Mouse (Mus musculus) limb, embryonic 10.5 days (tissue): ENCODE data around the gene Rhov. TPM values are rescaled to one million over a fixed set of nuclear protein-coding genes. Genes with fewer than 3 reads are reported as not detected.

Experiments
- DNase-seq: peaks from one replicate; pipeline ENCODE4 v3.0.0-alpha.2; 2017; ENCODE audit warnings: low spot score
- H3K27ac ChIP-seq: fragments of 300-500 bp; sonication (generic); 2 replicates; pipeline ENCODE4 v1.5.1; 2016; ENCODE audit warnings: mild to moderate bottlenecking
- H3K27me3 ChIP-seq: fragments of 300-500 bp; sonication (generic); 2 replicates; pipeline ENCODE4 v1.6.1; 2016; ENCODE audit warnings: low read depth, mild to moderate bottlenecking; ENCODE audit not compliant: poor library complexity, severe bottlenecking
- H3K36me3 ChIP-seq: fragments of 300-500 bp; sonication (generic); 2 replicates; pipeline ENCODE4 v1.6.1; 2016; ENCODE audit warnings: mild to moderate bottlenecking, moderate library complexity
- H3K4me1 ChIP-seq: fragments of 300-500 bp; sonication (generic); 2 replicates; pipeline ENCODE4 v1.6.1; 2016
- H3K4me3 ChIP-seq: fragments of 300-500 bp; sonication (generic); 2 replicates; pipeline ENCODE4 v1.5.1; 2016; ENCODE audit warnings: mild to moderate bottlenecking, moderate library complexity
- H3K9me3 ChIP-seq: fragments of 300-500 bp; sonication (generic); replicated peaks from 2 replicates; pipeline ENCODE4 v1.6.1; 2016; ENCODE audit warnings: mild to moderate bottlenecking
- WGBS: fragments of 180-500 bp; shearing (Covaris S2); methylation state at CpG from one replicate; pipeline ENCODE4 v1.1.7; 2016; 5-methylcytosine and 5-hydroxymethylcytosine counted together
- polyA plus RNA-seq: library from polyadenylated mRNA; unstranded; fragments of >200 nt; fragmentation: Nextera tagmentation; extraction: Ambion mirVana; gene quantifications from 2 replicates; pipeline ENCODE4 v1.2.1, GENCODE M21; 2016

Rhov gene
- polyA plus RNA-seq, 1 experiment from 2014 or later, result 7.6 TPM

GRCm38 (mm10) chr2:119299981-119300818, 29.1 kb upstream of the Rhov start:
- Histone ChIP-seq H3K27ac (peak overlapping the region; percentile 69), H3K4me1 (peaks cover 43% of the 10 kb centered on the region), H3K9me3 (no peaks in the 10 kb centered on the region), H3K36me3 (peaks cover 44% of the 10 kb centered on the region), H3K27me3 (no peaks in the 10 kb centered on the region), H3K4me3 (peak overlapping the region; percentile 20; the same call in 1 of the 2 replicates)
- DNase-seq, result peak; percentile 88
- 7% methylated on average over 15 of the region's 15 CpGs for WGBS

GRCm38 (mm10) chr2:119298839-119299238, 27.8 kb upstream of the Rhov start:
- WGBS, result 88% methylated on average over 2 of the region's 2 CpGs
- Histone ChIP-seq H3K4me1 (peaks cover 30% of the 10 kb centered on the region), H3K4me3 (no peak overlapping the region), H3K27ac (no peak overlapping the region), H3K36me3 (peaks cover 58% of the 10 kb centered on the region), H3K9me3 (no peaks in the 10 kb centered on the region), H3K27me3 (no peaks in the 10 kb centered on the region)
- no peak for DNase-seq

GRCm38 (mm10) chr2:119298330-119298729, 27.3 kb upstream of the Rhov start:
- Histone ChIP-seq H3K27ac (no peak overlapping the region), H3K4me3 (no peak overlapping the region), H3K36me3 (peaks cover 63% of the 10 kb centered on the region), H3K9me3 (no peaks in the 10 kb centered on the region), H3K4me1 (peaks cover 25% of the 10 kb centered on the region), H3K27me3 (no peaks in the 10 kb centered on the region)
- WGBS, result 53% methylated on average over 5 of the region's 5 CpGs
- DNase-seq, result peak; percentile 68

GRCm38 (mm10) chr2:119297506-119297905, 26.4 kb upstream of the Rhov start:
- no peak overlapping the region for H3K4me3 ChIP-seq
- peaks cover 18% of the 10 kb centered on the region for H3K4me1 ChIP-seq
- peaks cover 71% of the 10 kb centered on the region for H3K36me3 ChIP-seq
- H3K27me3 ChIP-seq, result no peaks in the 10 kb centered on the region
- H3K9me3 ChIP-seq, result no peaks in the 10 kb centered on the region
- no peak for DNase-seq
- no peak overlapping the region for H3K27ac ChIP-seq
- 96% methylated on average over 19 of the region's 19 CpGs for WGBS

- no peak overlapping the region for H3K4me3 ChIP-seq
- no peak overlapping the region for H3K27ac ChIP-seq
- H3K36me3 ChIP-seq, result peaks cover 79% of the 10 kb centered on the region
- H3K9me3 ChIP-seq, result no peaks in the 10 kb centered on the region
- H3K27me3 ChIP-seq, result no peaks in the 10 kb centered on the region
- 94% methylated on average over 12 of the region's 12 CpGs for WGBS
- DNase-seq, result no peak
- H3K4me1 ChIP-seq, result peaks cover 18% of the 10 kb centered on the region
Observed at GRCm38 (mm10) chr2:119296756-119297155, 25.7 kb upstream of the Rhov start.

GRCm38 (mm10) chr2:119294411-119294810, 23.3 kb upstream of the Rhov start:
- no peak overlapping the region for H3K4me3 ChIP-seq
- H3K4me1 ChIP-seq, result peaks cover 7% of the 10 kb centered on the region
- 96% methylated on average over 18 of the region's 18 CpGs for WGBS
- peaks cover 89% of the 10 kb centered on the region for H3K36me3 ChIP-seq
- H3K9me3 ChIP-seq, result no peaks in the 10 kb centered on the region
- no peaks in the 10 kb centered on the region for H3K27me3 ChIP-seq
- DNase-seq, result no peak
- no peak overlapping the region for H3K27ac ChIP-seq

- H3K27me3 ChIP-seq, result no peaks in the 10 kb centered on the region
- peaks cover 12% of the 10 kb centered on the region for H3K4me1 ChIP-seq
- WGBS, result 95% methylated on average over 34 of the region's 34 CpGs
- H3K36me3 ChIP-seq, result peaks cover 84% of the 10 kb centered on the region
- no peak for DNase-seq
- H3K4me3 ChIP-seq, result no peak overlapping the region
- no peak overlapping the region for H3K27ac ChIP-seq
- no peaks in the 10 kb centered on the region for H3K9me3 ChIP-seq
Observed at GRCm38 (mm10) chr2:119293776-119294390, 22.8 kb upstream of the Rhov start.

- WGBS, result 95% methylated on average over 17 of the region's 17 CpGs
- Histone ChIP-seq H3K4me1 (peaks cover 12% of the 10 kb centered on the region), H3K4me3 (no peak overlapping the region), H3K27ac (no peak overlapping the region), H3K36me3 (peaks cover 78% of the 10 kb centered on the region), H3K9me3 (no peaks in the 10 kb centered on the region), H3K27me3 (no peaks in the 10 kb centered on the region)
- DNase-seq, result no peak
Observed at GRCm38 (mm10) chr2:119293311-119293710, 22.2 kb upstream of the Rhov start.

- 96% methylated on average over 17 of the region's 17 CpGs for WGBS
Observed at GRCm38 (mm10) chr2:119292852-119293251, 21.8 kb upstream of the Rhov start.

GRCm38 (mm10) chr2:119292281-119292680, 21.2 kb upstream of the Rhov start:
- H3K27ac ChIP-seq, result no peak overlapping the region
- no peak for DNase-seq
- no peak overlapping the region for H3K4me3 ChIP-seq
- peaks cover 6% of the 10 kb centered on the region; the same call in 1 of the 2 replicates for H3K27me3 ChIP-seq
- no peaks in the 10 kb centered on the region for H3K9me3 ChIP-seq
- H3K4me1 ChIP-seq, result peaks cover 20% of the 10 kb centered on the region
- H3K36me3 ChIP-seq, result peaks cover 68% of the 10 kb centered on the region
- 95% methylated on average over 5 of the region's 5 CpGs for WGBS

More at GRCm38 (mm10) chr2:119292852-119293251, 21.8 kb upstream of the Rhov start:
- peaks cover under 1% of the 10 kb centered on the region; the same call in 1 of the 2 replicates for H3K27me3 ChIP-seq
- peaks cover 16% of the 10 kb centered on the region for H3K4me1 ChIP-seq
- H3K36me3 ChIP-seq, result peaks cover 74% of the 10 kb centered on the region
- no peak for DNase-seq
- H3K4me3 ChIP-seq, result no peak overlapping the region
- no peak overlapping the region for H3K27ac ChIP-seq
- no peaks in the 10 kb centered on the region for H3K9me3 ChIP-seq

GRCm38 (mm10) chr2:119289014-119289416, 17.9 kb upstream of the Rhov start:
- H3K4me3 ChIP-seq, result peak overlapping the region; percentile 86
- peaks cover 20% of the 10 kb centered on the region for H3K4me1 ChIP-seq
- 5% methylated on average over 11 of the region's 11 CpGs for WGBS
- peaks cover 6% of the 10 kb centered on the region; the same call in 1 of the 2 replicates for H3K27me3 ChIP-seq
- no peaks in the 10 kb centered on the region for H3K9me3 ChIP-seq
- H3K27ac ChIP-seq, result peak overlapping the region; percentile 83
- DNase-seq, result no peak
- peaks cover 41% of the 10 kb centered on the region for H3K36me3 ChIP-seq

GRCm38 (mm10) chr2:119288270-119288882, 17.3 kb upstream of the Rhov start, which contains the start of gene Vps18:
Vps18 (plus strand) TSS chr2:119288740.
- Histone ChIP-seq H3K9me3 (no peaks in the 10 kb centered on the region), H3K36me3 (peaks cover 35% of the 10 kb centered on the region), H3K27me3 (peaks cover 6% of the 10 kb centered on the region; the same call in 1 of the 2 replicates), H3K4me1 (peaks cover 20% of the 10 kb centered on the region), H3K4me3 (peak within 1 kb of the TSS; percentile 86), H3K27ac (peak within 1 kb of the TSS; percentile 83)
- WGBS, result 1% methylated on average over 31 of the region's 31 CpGs
- peak; percentile 100 for DNase-seq

GRCm38 (mm10) chr2:119287372-119287771, 16.3 kb upstream of the Rhov start:
- DNase-seq, result no peak
- H3K4me3 ChIP-seq, result no peak overlapping the region
- WGBS, result 85% methylated on average over 5 of the region's 5 CpGs
- H3K27ac ChIP-seq, result no peak overlapping the region
- peaks cover 6% of the 10 kb centered on the region; the same call in 1 of the 2 replicates for H3K27me3 ChIP-seq
- H3K4me1 ChIP-seq, result peaks cover 20% of the 10 kb centered on the region
- no peaks in the 10 kb centered on the region for H3K9me3 ChIP-seq
- H3K36me3 ChIP-seq, result peaks cover 25% of the 10 kb centered on the region
